ENCODE assay signal across 28 mouse cellular contexts in the genomic region with DNA sequence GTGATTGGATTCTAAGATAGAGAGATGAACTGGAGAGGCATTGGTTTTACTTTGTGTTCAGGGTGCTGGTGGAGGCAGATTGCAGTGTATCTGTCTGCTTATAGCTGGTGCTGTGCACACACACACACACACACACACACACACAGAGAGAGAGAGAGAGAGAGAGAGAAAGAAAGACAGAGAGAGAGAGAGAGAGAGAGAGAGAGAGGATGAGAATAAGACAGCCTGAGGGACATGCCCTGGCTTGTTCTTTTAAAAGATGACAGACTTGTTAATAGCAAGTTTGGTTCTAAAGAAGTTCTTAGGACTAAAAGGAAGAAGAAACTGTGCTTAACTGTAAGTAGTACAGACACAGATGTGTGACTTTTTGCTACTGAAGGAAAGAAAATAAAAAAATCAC.
"Had no signal": no experiment of that assay in that cellular context is flagged by ENCODE, and none has a peak within 500 bp of the region (broad histone marks: within the 10 kb centered on the region; RNA-seq: fewer than 3 reads in every experiment).

No protein-coding gene starts in this region.

- ATAC-seq: hindbrain, embryonic 16.5 days; intestine, embryonic 16.5 days had no signal

- H3K9me3 ChIP-seq: heart, embryonic 10.5 days; heart, embryonic 12.5 days; hindbrain, embryonic 10.5 days; hindbrain, embryonic 12.5 days; kidney, embryonic 15.5 days; limb, embryonic 10.5 days; limb, embryonic 12.5 days; liver, embryonic 13.5 days; liver, embryonic 15.5 days had no signal

- H3K27me3 ChIP-seq: heart, embryonic 12.5 days; hindbrain, embryonic 12.5 days; kidney, embryonic 15.5 days; limb, embryonic 12.5 days; liver, embryonic 13.5 days had no signal

- H3K27ac ChIP-seq: gastrocnemius, adult 2 months; heart, embryonic 10.5 days; hindbrain, embryonic 10.5 days; hindbrain, embryonic 12.5 days; hindbrain, embryonic 14.5 days; kidney, embryonic 15.5 days; kidney, postnatal 0 days; layer of hippocampus, adult 2 months; left cerebral cortex, adult 2 months; limb, embryonic 10.5 days; limb, embryonic 12.5 days; liver, embryonic 13.5 days; liver, embryonic 15.5 days had no signal

- H3K4me2 ChIP-seq: heart, embryonic 12.5 days; hindbrain, embryonic 12.5 days; hindbrain, embryonic 14.5 days; kidney, embryonic 15.5 days; limb, embryonic 12.5 days; liver, embryonic 11.5 days; liver, embryonic 13.5 days; liver, embryonic 15.5 days had no signal

- DNase-seq: gastrocnemius, adult 2 months; gastrocnemius, postnatal 14 days; gastrocnemius, postnatal 36 days; heart, adult 18-20 months; heart, postnatal 10 days; heart, postnatal 4 days; kidney, adult 11 months; kidney, adult 2 months; kidney, adult 9 months; kidney, postnatal 14 days; kidney, postnatal 4 days; liver; liver, embryonic 13.5 days had no signal

- H3K9ac ChIP-seq: heart, embryonic 12.5 days; hindbrain, embryonic 12.5 days; hindbrain, embryonic 14.5 days; kidney, embryonic 15.5 days; limb, embryonic 12.5 days; liver, embryonic 13.5 days; liver, embryonic 15.5 days had no signal

- H3K4me3 ChIP-seq: gastrocnemius, adult 2 months; heart, embryonic 10.5 days; heart, embryonic 12.5 days; hindbrain, embryonic 10.5 days; hindbrain, embryonic 12.5 days; kidney, embryonic 15.5 days; layer of hippocampus, adult 2 months; left cerebral cortex, adult 2 months; limb, embryonic 10.5 days; limb, embryonic 12.5 days; liver, embryonic 13.5 days; liver, embryonic 15.5 days had no signal
